Mouse (Mus musculus): ENCODE measurements around the gene Sdcbp2. TPM values are rescaled to one million over a fixed set of nuclear protein-coding genes. Genes with fewer than 3 reads are reported as not detected.
A peak's percentile ranks its signal among the peaks of the same experiment; 100 is the strongest.

Gene Sdcbp2
- polyA plus RNA-seq, 1 experiment from 2014 or later, result 0.86 TPM

DNA sequence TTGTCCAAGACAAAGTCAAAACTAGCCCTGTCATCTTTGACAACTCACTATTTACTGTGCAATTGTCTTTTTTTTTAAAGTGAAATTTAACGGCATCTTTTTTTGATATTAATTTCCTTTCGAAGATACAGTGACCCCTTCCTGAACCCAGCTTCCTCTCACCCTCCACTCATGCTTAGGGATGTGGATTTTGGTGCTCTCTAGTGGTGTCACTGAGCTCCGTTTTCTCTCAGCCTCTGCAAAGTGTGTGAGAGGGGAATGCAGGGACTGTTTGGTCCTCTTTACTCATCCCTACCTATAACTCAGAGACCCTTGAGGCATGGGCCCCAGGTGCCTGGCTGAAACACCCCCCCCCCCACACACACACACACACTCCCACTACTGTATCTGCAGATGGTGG, 13.5 kb downstream of the Sdcbp2 start:
- no peak overlapping the region for H3K4me2 ChIP-seq
- H3K4me3 ChIP-seq (ENCODE audit: low read depth, low read length), result no peak overlapping the region
- WGBS, result 24% methylated on average over 3 of the region's 3 CpGs
- TF ChIP-seq CTCF (IDR thresholded peaks at IDR 0.05; ENCODE audit: low read depth), result peak; percentile 19
- no peak overlapping the region for H3K9ac ChIP-seq
- ATAC-seq (ENCODE audit: insufficient read depth) (no peak), DNase-seq (peak; percentile 29)
- H3K27me3 ChIP-seq (ENCODE audit: insufficient read depth, low read length), result no peaks in the 10 kb centered on the region
- H3K4me1 ChIP-seq (ENCODE audit: insufficient read depth), result no peaks in the 10 kb centered on the region
- H3K9me3 ChIP-seq (ENCODE audit: low read depth, low read length), result no peaks in the 10 kb centered on the region
- H3K36me3 ChIP-seq (ENCODE audit: insufficient read depth), result no peaks in the 10 kb centered on the region
- no peak overlapping the region for H3K27ac ChIP-seq (ENCODE audit: low read depth)

DNA sequence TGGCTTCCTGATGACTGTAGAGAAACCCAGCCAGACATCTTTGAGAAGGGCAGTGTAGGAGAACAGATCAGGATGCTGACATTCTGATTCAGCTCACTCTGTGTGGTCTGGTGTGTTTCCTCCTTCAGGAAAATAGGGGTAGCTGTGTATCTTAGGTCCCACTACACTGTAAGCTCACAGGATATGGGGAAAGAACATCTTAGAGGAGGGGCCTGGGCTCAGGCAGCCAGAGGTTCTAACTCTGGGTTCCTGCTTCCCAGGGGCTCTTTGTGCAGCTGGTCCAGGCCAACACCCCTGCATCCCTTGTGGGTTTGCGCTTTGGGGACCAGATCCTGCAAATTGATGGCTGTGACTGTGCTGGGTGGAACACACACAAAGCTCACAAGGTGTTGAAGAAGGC, 14.4 kb downstream of the Sdcbp2 start:
- no peak for TF ChIP-seq CTCF (IDR thresholded peaks at IDR 0.05; ENCODE audit: low read depth)
- H3K9ac ChIP-seq, result no peak overlapping the region
- no peak overlapping the region for H3K27ac ChIP-seq (ENCODE audit: low read depth)
- H3K4me2 ChIP-seq, result no peak overlapping the region
- ATAC-seq (ENCODE audit: insufficient read depth) (no peak), DNase-seq (no peak)
- no peaks in the 10 kb centered on the region for H3K4me1 ChIP-seq (ENCODE audit: insufficient read depth)
- 94% methylated on average over 1 of the region's 1 CpGs for WGBS
- H3K9me3 ChIP-seq (ENCODE audit: low read depth, low read length), result no peaks in the 10 kb centered on the region
- H3K27me3 ChIP-seq (ENCODE audit: insufficient read depth, low read length), result no peaks in the 10 kb centered on the region
- no peak overlapping the region for H3K4me3 ChIP-seq (ENCODE audit: low read depth, low read length)
- no peaks in the 10 kb centered on the region for H3K36me3 ChIP-seq (ENCODE audit: insufficient read depth)

DNA sequence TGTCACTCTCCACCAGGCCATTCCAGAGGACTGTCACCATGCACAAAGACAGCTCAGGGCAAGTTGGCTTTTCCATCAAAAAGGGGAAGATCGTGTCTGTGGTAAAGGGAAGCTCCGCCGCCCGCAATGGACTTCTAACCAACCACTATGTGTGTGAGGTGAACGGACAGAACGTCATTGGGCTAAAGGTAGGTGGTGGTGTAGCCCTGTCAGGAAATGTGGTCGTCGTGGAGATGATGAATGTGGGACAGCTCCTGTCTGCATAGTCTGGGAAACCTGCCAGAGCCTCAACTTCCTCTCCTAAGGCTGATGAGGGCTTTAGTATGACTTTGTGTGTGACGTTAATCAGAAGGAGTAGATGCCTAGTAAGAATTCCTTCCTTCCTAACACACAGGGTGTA, 14.9 kb downstream of the Sdcbp2 start:
- Histone ChIP-seq H3K27ac (ENCODE audit: low read depth) (no peak overlapping the region), H3K36me3 (ENCODE audit: insufficient read depth) (no peaks in the 10 kb centered on the region), H3K4me1 (ENCODE audit: insufficient read depth) (no peaks in the 10 kb centered on the region), H3K4me2 (no peak overlapping the region), H3K9ac (no peak overlapping the region), H3K27me3 (ENCODE audit: insufficient read depth, low read length) (no peaks in the 10 kb centered on the region), H3K9me3 (ENCODE audit: low read depth, low read length) (no peaks in the 10 kb centered on the region), H3K4me3 (ENCODE audit: low read depth, low read length) (no peak overlapping the region)
- no peak for TF ChIP-seq CTCF (IDR thresholded peaks at IDR 0.05; ENCODE audit: low read depth)
- 55% methylated on average over 9 of the region's 9 CpGs for WGBS
- ATAC-seq (ENCODE audit: insufficient read depth) (peak; percentile 16; the same call in 1 of the 2 replicates), DNase-seq (peak; percentile 50)

DNA sequence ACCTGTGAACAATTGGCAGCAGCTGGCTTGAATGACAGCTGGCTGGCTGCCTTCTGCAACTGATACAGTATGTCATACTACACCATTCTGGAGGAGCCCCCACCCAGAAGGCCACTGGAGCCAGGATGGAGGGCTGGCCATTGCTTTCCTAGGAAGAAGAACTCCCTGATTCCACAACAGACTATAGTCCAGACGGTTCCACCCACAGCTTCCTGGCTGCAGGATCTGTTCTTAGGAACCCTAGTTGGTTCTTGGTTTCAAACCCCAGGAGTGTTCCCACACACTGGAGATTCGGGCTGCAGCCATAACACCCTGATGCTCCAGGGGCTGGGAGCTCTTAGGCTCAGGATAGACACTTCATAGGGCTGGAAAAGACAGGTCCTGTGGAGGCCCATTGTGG, 25.6 kb downstream of the Sdcbp2 start:
- 64% methylated on average over 2 of the region's 2 CpGs for WGBS
- no peak for TF ChIP-seq CTCF (IDR thresholded peaks at IDR 0.05; ENCODE audit: low read depth)
- DNase-seq, result no peak

DNA sequence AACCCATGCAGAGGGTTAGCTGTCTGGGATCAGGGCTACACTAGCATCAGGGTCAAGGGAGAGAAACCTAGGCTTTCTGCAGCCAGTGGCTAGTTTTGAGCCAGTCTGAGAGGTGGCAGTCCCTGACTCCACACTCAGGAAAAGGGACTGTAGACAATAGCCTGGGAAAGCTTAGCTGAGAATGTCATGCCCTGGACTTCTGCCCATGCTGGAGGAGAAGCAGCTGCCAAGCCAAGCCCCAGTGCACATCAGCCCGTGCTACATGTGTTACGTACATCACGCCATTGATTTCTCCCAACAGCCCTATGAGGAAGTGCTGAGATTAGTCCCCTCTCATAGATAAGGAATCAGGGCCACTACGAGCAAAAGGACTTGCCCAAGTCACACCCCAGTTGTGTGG, 29.7 kb downstream of the Sdcbp2 start:
- no peak for TF ChIP-seq CTCF (IDR thresholded peaks at IDR 0.05; ENCODE audit: low read depth)
- no peak overlapping the region for H3K4me3 ChIP-seq (ENCODE audit: low read depth, low read length)
- 55% methylated on average over 4 of the region's 4 CpGs for WGBS
- no peaks in the 10 kb centered on the region for H3K27me3 ChIP-seq (ENCODE audit: insufficient read depth, low read length)
- no peaks in the 10 kb centered on the region for H3K9me3 ChIP-seq (ENCODE audit: low read depth, low read length)
- H3K4me1 ChIP-seq (ENCODE audit: insufficient read depth), result peaks cover 8% of the 10 kb centered on the region
- no peak overlapping the region for H3K4me2 ChIP-seq
- H3K27ac ChIP-seq (ENCODE audit: low read depth), result no peak overlapping the region
- no peak overlapping the region for H3K9ac ChIP-seq
- peak; percentile 56 for DNase-seq
- no peaks in the 10 kb centered on the region for H3K36me3 ChIP-seq (ENCODE audit: insufficient read depth)
- no peak for ATAC-seq (ENCODE audit: insufficient read depth)

More for the DNA sequence above, 25.6 kb downstream of the Sdcbp2 start:
- Histone ChIP-seq H3K4me3 (ENCODE audit: low read depth, low read length) (no peak overlapping the region), H3K36me3 (ENCODE audit: insufficient read depth) (no peaks in the 10 kb centered on the region), H3K9ac (no peak overlapping the region), H3K9me3 (ENCODE audit: low read depth, low read length) (no peaks in the 10 kb centered on the region), H3K27me3 (ENCODE audit: insufficient read depth, low read length) (no peaks in the 10 kb centered on the region), H3K4me1 (ENCODE audit: insufficient read depth) (no peaks in the 10 kb centered on the region), H3K4me2 (no peak overlapping the region), H3K27ac (ENCODE audit: low read depth) (no peak overlapping the region)
- ATAC-seq (ENCODE audit: insufficient read depth), result no peak

DNA sequence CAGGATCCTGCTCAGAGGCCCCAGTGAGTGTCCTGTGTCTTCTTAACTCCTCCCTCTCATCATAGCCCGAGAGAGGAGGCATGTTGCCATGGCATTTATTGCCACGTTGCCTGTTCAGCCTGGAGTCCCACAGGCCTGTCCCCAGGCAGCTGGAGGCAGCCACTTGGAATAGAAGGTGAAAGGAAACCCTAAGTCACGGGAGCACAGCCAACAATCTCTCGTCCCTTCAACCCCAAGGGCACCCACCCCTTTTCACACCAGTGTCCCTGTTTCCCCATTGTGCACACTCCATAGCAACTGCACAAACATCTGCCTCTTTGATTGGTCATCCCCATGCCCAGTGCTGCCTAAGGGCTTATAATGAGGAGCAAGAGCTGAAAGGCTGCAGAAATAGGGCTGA, 31.2 kb downstream of the Sdcbp2 start:
- no peaks in the 10 kb centered on the region for H3K9me3 ChIP-seq (ENCODE audit: low read depth, low read length)
- H3K4me1 ChIP-seq (ENCODE audit: insufficient read depth), result peaks cover 8% of the 10 kb centered on the region
- peak; percentile 8; the same call in 1 of the 2 replicates for ATAC-seq (ENCODE audit: insufficient read depth)
- WGBS, result 32% methylated on average over 4 of the region's 4 CpGs
- no peak overlapping the region for H3K9ac ChIP-seq
- TF ChIP-seq CTCF (IDR thresholded peaks at IDR 0.05; ENCODE audit: low read depth), result no peak
- H3K4me3 ChIP-seq (ENCODE audit: low read depth, low read length), result no peak overlapping the region
- H3K36me3 ChIP-seq (ENCODE audit: insufficient read depth), result no peaks in the 10 kb centered on the region
- H3K4me2 ChIP-seq, result no peak overlapping the region
- no peak for DNase-seq
- no peaks in the 10 kb centered on the region for H3K27me3 ChIP-seq (ENCODE audit: insufficient read depth, low read length)
- H3K27ac ChIP-seq (ENCODE audit: low read depth), result peak overlapping the region; percentile 63

DNA sequence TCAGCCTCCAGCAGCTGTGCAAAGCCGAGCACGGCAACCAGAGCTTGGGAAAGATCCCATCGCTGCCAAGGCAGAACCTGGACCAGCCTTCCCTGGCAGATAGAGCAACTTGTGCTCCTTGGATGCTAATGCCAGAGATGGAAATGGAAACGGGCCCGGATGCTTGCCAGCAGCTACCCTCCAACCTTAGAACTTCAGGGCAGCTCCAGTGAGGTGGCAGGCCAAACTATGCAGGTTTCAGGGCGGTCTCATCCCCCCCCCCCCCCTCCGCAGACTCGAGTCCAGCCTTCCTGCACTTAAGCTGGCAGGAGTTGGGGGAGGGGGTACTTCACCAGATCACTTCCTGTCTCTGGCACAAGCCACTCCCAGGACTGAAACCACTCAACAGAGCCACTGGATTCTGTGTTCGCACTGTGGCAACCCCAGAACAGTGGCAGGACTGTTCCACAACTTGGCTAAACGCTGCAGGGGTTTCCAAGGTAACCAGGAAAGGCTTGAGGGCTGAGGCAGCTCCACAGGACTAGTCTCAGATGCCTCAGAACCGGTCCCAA, 33.1 kb downstream of the Sdcbp2 start:
- H3K27me3 ChIP-seq (ENCODE audit: insufficient read depth, low read length), result no peaks in the 10 kb centered on the region
- H3K36me3 ChIP-seq (ENCODE audit: insufficient read depth), result no peaks in the 10 kb centered on the region
- ATAC-seq (ENCODE audit: insufficient read depth) (peak; percentile 90), DNase-seq (peak; percentile 76)
- peak overlapping the region; percentile 70 for H3K27ac ChIP-seq (ENCODE audit: low read depth)
- 0 out of 2 replicates have a peak overlapping the region, but pooled peaks have one; percentile 25 for H3K4me2 ChIP-seq
- peaks cover 8% of the 10 kb centered on the region for H3K4me1 ChIP-seq (ENCODE audit: insufficient read depth)
- no peak overlapping the region for H3K4me3 ChIP-seq (ENCODE audit: low read depth, low read length)
- H3K9ac ChIP-seq, result peak overlapping the region; percentile 9; the same call in 1 of the 2 replicates
- H3K9me3 ChIP-seq (ENCODE audit: low read depth, low read length), result no peaks in the 10 kb centered on the region
- no peak for TF ChIP-seq CTCF (IDR thresholded peaks at IDR 0.05; ENCODE audit: low read depth)
- WGBS, result 34% methylated on average over 11 of the region's 11 CpGs

All from lung, embryonic 14.5 days (tissue).